Mouse (Mus musculus) c-Kit-positive CD71-negative TER-119-negative erythroid progenitor cells, embryonic 14.5 days (primary cell): ENCODE results near the gene Polr2h.
A peak's percentile ranks its signal among the peaks of the same experiment; 100 is the strongest.

Experiments
- DNase-seq: peaks from one replicate; pipeline ENCODE4 v3.0.0-alpha.2; 2013; ENCODE audit warnings: low read depth

Gene Polr2h

GRCm38 (mm10) chr16:20701729-20702521 lies 15.5 kb upstream of the Polr2h start:
- DNase-seq: no peak

- peak; percentile 73 for DNase-seq
Observed at GRCm38 (mm10) chr16:20702522-20702893, 15.0 kb upstream of the Polr2h start.

GRCm38 (mm10) chr16:20703071-20703470 lies 14.4 kb upstream of the Polr2h start:
- DNase-seq: no peak

GRCm38 (mm10) chr16:20703699-20704400 lies 13.6 kb upstream of the Polr2h start:
- no peak for DNase-seq

- no peak for DNase-seq
Observed at GRCm38 (mm10) chr16:20705786-20706185, 11.7 kb upstream of the Polr2h start.

- no peak for DNase-seq
Observed at GRCm38 (mm10) chr16:20706407-20707055, 10.9 kb upstream of the Polr2h start.

- DNase-seq: no peak
Observed at GRCm38 (mm10) chr16:20708220-20708938, 9.1 kb upstream of the Polr2h start.

GRCm38 (mm10) chr16:20708939-20709734 lies 8.3 kb upstream of the Polr2h start:
- DNase-seq: no peak

- DNase-seq: no peak
Observed at GRCm38 (mm10) chr16:20710370-20710769, 7.1 kb upstream of the Polr2h start.

GRCm38 (mm10) chr16:20710810-20711209 lies 6.7 kb upstream of the Polr2h start:
- no peak for DNase-seq

- DNase-seq: no peak
Observed at GRCm38 (mm10) chr16:20712190-20712589, 5.3 kb upstream of the Polr2h start.

GRCm38 (mm10) chr16:20712889-20713288 lies 4.6 kb upstream of the Polr2h start:
- no peak for DNase-seq

GRCm38 (mm10) chr16:20714307-20715080 lies 3.0 kb upstream of the Polr2h start:
- no peak for DNase-seq

- DNase-seq: no peak
Observed at GRCm38 (mm10) chr16:20715161-20715560, 2.3 kb upstream of the Polr2h start.

- no peak for DNase-seq
Observed at GRCm38 (mm10) chr16:20715566-20715965, 1.9 kb upstream of the Polr2h start.

- DNase-seq: no peak
Observed at GRCm38 (mm10) chr16:20715976-20716840, 1.3 kb upstream of the Polr2h start.

GRCm38 (mm10) chr16:20716841-20717180 lies 654 bp upstream of the Polr2h start:
- DNase-seq: no peak

- DNase-seq: no peak
Observed at GRCm38 (mm10) chr16:20717978-20718670, 659 bp downstream of the Polr2h start.

GRCm38 (mm10) chr16:20721808-20722207 lies 4.3 kb downstream of the Polr2h start:
- no peak for DNase-seq
